Mouse (Mus musculus) mesoderm, embryonic 11.5 days (tissue): ENCODE data around the gene Ctcfl.

Experiments used
- DNase-seq: peaks from one replicate; pipeline ENCODE4 v3.0.0-alpha.2; 2012; ENCODE audit warnings: low read depth, low spot score

Gene Ctcfl

DNA sequence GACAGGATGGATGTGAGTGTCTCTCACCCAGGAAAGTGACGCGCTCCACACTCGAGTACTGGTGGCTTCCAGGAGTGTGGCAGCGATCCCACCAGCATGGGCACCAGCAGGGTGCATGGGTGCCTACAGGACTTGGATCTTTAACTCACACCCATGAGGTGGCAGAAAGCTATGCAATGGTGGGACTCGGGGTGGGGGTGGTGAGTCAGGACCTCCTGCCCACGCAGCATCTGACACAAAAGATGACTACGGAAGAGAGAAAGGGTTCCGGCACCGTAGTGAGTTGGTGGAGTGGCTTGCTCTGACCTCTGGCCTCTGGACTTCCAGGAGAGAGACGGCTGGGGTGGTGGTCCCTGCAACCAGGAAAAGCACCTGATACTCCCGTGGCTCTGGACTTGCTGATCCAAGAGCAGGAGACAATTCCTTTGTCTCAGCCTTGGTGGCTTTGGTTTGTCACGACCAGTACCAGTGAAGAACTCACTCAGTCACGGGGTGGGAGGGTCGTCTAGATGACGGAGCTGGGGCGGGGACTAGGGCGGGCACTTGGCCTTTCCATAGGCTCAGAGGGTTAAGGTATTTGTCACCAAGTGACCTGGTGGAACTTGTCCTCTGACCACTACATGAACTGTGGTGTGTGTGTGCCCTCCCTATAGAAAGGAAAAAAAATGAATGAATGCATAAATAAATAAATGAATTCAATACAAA is 71.1 kb downstream of the Ctcfl start:
- DNase-seq, result no peak

DNA sequence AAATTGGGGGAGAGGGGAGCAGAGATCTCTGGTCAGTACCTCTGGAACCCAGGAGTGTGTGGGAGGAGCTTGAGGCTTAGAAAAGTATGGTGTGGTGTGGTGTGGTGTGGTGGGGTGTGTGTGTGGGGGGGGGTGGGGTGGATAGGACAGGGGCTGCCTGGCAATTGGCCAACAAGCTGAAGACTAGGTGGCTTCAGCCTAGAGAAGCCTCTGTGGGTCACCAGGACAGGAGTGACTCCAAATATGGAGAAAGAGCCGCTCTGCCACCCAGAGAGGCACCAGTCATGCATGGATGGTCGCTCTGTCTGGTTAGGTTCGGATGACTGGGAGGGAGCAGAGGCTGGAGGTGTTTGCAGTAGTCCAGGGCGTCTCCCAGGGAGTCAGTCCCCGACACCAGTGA is 71.9 kb downstream of the Ctcfl start:
- DNase-seq, result no peak

- no peak for DNase-seq
Measured at GRCm38 (mm10) chr2:173046582-173047297, 72.6 kb downstream of the Ctcfl start.

DNA sequence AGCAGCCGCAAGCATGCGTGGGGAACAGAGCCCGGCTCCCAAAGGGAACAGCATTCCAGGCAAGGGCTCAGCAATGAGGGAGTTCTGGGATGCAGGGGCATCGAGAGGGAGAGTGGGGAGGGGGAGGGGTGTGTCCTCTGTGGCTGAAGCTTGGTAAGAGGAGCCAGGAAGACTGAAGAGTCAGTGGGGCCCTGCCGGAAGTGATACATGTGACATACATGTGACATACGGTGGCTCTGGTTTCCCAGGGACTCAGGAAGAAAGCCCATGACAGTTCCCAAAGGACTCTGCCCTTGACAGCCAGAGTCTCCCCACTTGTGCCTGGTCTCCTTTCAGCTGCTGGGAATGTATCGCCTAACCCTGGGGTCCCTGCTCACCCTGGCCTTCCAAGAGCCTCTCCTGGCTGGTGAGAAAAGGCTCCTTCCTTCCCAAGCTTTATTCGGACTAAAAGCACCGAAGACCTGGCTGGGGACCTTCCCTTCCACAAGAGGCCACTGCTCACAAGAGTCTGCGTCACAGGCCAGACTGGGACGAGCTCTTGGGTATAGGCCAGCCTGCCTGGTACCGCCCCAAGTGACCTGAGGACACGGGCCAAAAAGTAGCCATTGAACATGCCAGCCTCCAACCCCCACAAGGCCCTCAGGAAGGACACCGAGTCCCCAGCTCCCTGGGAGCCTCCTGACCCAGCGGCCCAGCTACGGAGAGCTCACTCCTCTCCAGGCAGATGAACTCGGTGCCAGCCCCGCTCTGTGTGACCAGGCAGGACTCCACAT is 74.9 kb downstream of the Ctcfl start:
- DNase-seq, result no peak
